Mouse (Mus musculus) erythroid progenitor cell, adult 5-6 weeks (primary cell): ENCODE measurements around the gene Tecta. TPM values are rescaled to one million over a fixed set of nuclear protein-coding genes. Genes with fewer than 3 reads are reported as not detected.

Experiments
- ATAC-seq: replicated peaks from 2 replicates; pipeline ENCODE4 v1.8.0; 2016; ENCODE audit warnings: moderate number of reproducible peaks, mild to moderate bottlenecking, moderate TSS enrichment, inconsistent platforms; ENCODE audit not compliant: poor library complexity, low FRiP score, severe bottlenecking
- total RNA-seq, 2 experiments: library from RNA; stranded (forward) in 1 of 2; stranded (reverse) in 1 of 2; fragments of 150-400 nt in 1 of 2; fragments of 186-747, 209-891 nt in 1 of 2; gene quantifications; 2 replicates each; pipeline versions ENCODE4 v1.2.3 to v1.2.4; 2015 to 2017; ENCODE audit warnings: low replicate concordance in 2 of 2

Tecta gene
- total RNA-seq (2015; ENCODE audit: low replicate concordance) (not detected in 2 replicates), total RNA-seq (2017; ENCODE audit: low replicate concordance) (not detected in 2 replicates)

DNA sequence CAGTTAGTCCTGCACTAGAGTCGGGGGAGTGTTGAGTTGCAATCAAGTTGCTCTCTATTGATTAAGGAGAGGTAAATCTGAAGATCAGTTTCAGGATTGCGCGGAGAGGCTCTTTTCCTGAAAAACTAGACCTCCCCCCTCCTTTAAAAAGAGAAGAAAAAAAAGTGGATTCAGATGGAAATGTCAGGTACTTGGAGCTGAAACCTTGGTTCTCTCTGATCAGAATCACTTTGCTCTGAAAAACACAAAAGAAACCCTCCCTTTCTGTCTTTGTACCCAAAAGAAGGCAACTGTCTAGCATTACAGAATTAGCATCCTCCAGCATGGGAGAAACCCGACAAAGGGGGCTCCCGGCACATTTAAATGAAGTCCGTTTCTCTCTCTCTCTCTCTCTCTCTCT, at the start of gene Tecta:
Gene Tecta (minus strand): TSS at position 101 of the 400 bp plus-strand sequence.
- no peak for ATAC-seq

DNA sequence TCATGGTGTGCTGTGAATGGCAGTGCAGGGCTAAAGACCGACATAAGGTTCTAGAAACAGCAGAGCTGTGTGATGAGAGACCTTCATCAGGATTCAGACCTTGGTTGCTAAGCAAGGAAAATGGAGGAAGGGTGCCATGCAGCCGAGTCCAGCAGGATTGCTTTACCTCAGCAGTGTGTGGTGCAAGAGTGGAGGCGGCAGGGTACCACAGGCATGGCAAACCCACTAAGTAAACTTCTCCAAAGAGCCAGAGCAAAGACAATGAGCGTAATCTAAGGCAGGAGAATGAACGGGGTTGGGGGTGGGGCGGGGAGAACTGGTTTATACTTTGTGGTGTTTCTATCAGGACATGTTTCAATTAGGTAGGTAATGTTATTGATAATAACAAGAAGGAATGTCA, 49.3 kb upstream of the Tecta start:
- no peak for ATAC-seq

DNA sequence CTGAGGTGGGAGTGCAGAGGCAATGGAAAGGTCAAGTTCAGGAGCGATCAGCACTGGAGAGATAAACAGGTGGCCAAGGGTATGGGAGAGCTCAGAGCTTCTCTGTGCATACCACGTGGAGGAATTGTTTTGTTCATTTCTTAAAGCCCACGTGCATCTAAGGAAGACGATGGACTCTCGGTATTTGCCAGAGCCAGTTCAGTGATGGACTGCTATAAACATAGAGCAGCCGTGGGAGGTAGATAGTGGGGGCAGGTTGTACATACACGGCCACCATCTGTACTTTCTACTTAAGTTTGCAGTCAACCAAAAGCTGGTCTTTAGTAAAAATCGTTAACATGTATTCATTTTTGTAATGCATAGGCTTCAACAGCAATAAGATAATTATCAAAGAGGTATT, 42.4 kb upstream of the Tecta start:
- no peak for ATAC-seq

DNA sequence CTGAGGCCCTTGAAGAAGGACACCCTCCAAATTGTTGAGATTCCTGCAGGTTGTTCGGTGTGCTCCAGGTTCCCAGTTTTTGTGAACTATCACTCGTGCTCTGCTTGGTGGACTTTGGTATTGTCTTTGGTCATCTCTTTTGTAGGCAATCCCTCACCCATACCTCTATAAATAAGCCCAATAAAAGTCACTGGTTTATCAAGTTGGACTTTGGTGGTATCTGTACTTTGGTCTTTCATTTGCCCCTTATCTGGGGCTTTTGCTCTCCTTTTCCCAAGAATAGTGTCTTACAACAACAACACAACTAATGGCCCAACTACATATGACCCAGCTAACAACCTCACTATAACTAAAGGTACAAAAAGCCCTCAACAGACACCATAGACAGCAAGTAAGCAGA, 41.5 kb upstream of the Tecta start:
- no peak for ATAC-seq

DNA sequence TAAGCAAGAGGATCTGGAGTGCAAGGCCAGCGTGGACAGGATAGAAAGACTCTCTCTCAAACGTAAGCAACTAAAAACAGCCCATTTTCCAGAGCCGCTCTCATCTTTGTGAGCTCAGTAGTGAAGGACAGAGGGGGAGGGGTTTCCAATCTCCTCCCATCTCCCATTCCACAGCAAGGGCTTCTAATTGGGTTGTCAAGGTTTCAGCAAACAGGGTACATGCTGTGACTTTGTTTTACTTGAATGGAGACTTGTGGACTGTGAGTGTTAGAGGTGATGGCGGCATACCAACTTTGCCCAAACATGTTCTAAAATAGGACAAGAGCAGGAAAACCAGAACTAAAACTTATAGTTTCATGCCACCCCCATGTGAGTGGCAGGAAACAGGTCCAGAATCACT, 39.7 kb upstream of the Tecta start:
- ATAC-seq = no peak

GRCm38 (mm10) chr9:42432155-42432554, 32.4 kb upstream of the Tecta start:
- no peak for ATAC-seq

- no peak for ATAC-seq
Observed at GRCm38 (mm10) chr9:42431606-42432005, 31.9 kb upstream of the Tecta start.

DNA sequence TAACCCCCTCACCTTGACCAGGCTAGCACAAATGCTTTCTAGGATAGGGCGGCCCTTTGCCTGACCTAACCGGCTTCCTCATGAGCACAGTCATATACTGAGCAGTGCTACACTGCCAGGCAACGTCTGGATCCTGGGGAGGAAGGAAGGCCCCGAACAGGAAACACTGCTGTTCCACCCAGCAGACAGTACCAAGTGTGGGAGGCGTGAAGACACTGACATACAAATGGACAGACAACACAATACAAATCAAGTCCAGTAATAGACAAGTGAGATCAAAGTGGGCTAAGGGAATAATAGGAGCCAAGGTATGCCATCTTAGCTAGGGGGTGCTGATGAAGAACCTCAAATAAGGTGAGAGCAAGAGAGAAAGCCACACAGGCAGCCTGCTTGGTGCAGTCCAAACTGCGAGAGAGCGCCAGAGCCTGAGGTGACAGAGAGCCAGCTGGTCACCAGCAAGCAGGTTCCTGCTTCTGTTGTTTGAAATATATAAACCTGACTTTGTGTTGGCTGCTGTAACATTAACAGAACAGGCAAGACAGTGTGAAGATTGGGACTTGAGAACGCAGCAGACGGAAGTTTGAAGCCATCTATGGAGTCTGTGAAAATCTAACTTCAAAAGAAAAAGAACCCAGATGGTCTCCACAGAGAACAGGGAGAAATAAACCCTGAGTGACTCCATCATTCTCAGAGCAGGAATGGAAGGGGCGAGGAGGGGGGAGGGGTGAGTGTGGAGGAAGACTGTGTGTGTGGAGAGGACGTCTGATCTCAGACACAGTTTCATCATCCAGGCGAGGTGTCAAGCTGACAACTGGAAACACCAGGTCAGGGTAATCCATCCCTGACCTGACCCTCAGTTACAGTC, 28.6 kb upstream of the Tecta start:
- no peak for ATAC-seq

DNA sequence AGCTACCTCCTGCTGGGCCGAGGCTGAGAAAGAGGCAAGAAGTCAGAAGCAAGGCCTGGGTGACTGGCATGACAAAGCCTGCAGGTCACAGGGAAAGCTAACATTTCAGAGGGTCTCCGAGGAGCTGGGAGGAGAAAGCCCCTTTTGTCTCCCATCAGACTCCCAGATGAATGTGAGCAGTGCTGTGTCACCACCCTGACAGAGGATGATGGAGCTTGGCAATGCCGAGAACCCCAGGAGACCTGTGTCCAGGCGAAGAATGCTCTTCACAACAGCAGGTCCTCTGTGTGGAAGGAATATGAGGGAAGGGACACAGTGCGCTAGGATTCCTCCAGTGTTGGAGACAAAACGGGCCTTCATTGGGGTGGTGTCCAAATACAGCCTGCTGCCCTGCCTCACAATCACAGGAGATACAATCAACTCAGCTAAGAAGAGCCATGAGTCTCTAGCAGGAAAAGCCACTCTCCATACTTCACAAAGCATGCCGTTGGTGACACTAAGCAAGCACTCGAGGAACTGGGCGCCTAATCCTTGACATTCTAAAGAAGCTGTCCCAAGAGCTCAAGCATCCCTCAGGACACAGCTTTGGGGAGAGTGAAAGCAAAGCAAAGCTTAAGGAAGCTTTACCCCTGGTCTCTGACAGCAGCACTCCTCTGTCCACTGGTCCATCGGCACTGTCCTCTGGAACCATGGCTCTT, 27.1 kb upstream of the Tecta start:
- no peak for ATAC-seq

GRCm38 (mm10) chr9:42423649-42424048, 23.9 kb upstream of the Tecta start:
- ATAC-seq = no peak

DNA sequence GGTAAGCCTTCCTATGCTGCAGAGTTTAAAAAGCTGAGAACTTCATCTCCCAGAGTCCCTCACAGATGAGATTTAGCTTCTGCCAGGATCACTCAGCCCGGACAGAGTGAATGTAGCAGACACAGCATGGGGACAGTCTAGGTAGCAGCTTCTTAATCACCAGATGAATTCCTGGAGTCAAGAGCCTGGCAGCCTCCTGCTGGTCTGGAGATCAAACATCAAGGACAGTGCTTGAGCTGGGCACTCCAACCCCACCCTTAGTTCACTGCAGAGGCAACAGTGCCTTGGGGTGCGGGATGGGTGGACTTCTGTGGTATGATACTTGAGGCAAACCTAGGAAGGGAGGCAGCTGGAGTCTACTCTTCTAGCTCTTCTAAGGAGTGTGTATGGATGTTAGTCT, 20.0 kb upstream of the Tecta start:
- ATAC-seq = no peak

GRCm38 (mm10) chr9:42418786-42419185, 19.1 kb upstream of the Tecta start:
- ATAC-seq = no peak

- ATAC-seq = no peak
Observed at GRCm38 (mm10) chr9:42417352-42417952, 17.7 kb upstream of the Tecta start.

GRCm38 (mm10) chr9:42415184-42415583, 15.5 kb upstream of the Tecta start:
- ATAC-seq = no peak

GRCm38 (mm10) chr9:42413345-42413744, 13.6 kb upstream of the Tecta start:
- ATAC-seq = no peak

- no peak for ATAC-seq
Observed at GRCm38 (mm10) chr9:42411296-42411695, 11.6 kb upstream of the Tecta start.

DNA sequence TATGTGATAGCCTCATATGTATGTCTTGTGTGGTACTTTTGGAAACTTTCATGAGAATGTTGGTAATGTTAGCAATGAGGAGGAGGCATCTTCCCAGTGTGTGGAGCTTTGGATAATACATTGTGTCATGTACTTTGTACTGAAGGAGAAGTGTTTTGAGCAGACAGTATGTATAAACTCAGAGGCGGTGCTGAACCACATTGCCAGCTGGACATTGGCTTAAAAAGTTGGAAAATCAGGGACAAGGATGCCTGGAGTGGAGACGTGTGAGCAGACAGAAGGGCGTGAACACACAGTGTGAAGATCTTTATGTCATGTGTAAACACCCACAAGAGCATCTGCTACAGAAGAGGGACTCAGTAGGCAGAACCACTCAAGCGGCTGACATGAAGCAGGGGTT, 6.0 kb upstream of the Tecta start:
- ATAC-seq = no peak

GRCm38 (mm10) chr9:42401486-42401885, 1.8 kb upstream of the Tecta start:
- ATAC-seq = no peak

- ATAC-seq = no peak
Observed at GRCm38 (mm10) chr9:42396141-42396540, 3.6 kb downstream of the Tecta start.

DNA sequence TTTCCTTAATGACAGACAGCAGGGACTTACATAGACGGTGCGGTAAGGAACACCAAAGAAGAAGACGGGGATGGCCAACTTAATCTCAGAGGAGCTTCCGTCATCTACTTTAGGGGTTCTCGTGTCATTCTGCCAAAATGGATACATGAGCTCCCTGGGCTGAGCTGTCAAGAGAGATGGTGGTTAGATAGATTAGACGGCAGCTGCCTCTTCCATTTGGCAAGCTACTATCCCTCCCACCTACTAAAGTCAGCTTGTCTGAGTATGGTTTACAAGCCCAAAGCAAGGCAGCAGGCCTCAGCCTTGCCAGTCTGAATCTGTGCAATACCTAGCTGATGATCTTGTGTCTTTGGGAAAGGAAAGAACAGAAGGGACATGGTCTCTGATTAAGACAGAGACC, 4.8 kb downstream of the Tecta start:
- no peak for ATAC-seq

- no peak for ATAC-seq
Observed at GRCm38 (mm10) chr9:42394321-42394720, 5.4 kb downstream of the Tecta start.
